Mouse (Mus musculus) spleen, adult 2 months (tissue): ENCODE measurements around the gene Gm49322. TPM values are rescaled to one million over a fixed set of nuclear protein-coding genes. Genes with fewer than 3 reads are reported as not detected.

Experiments
- DNase-seq, 2 experiments: peaks; one replicate each; pipeline versions ENCODE4 v3.0.0 to v3.0.0-alpha.2; 2012 to 2021; ENCODE audit warnings: low spot score in 2 of 2, low read depth in 1 of 2
- H3K27ac ChIP-seq: fragments of 200-500 bp; 2 replicates; pipeline ENCODE4 v1.5.1; 2012; ENCODE audit warnings: low read length, inconsistent platforms; ENCODE audit not compliant: insufficient read depth
- H3K27me3 ChIP-seq: fragments of 200-500 bp; 2 replicates; pipeline ENCODE4 v1.6.1; 2012; ENCODE audit warnings: mild to moderate bottlenecking, moderate library complexity, low read length, inconsistent platforms; ENCODE audit not compliant: control insufficient read depth, insufficient read depth
- H3K36me3 ChIP-seq: fragments of 200-500 bp; 2 replicates; pipeline ENCODE4 v1.6.1; 2012; ENCODE audit warnings: mild to moderate bottlenecking, low read length, inconsistent platforms; ENCODE audit not compliant: control insufficient read depth, insufficient read depth
- H3K4me1 ChIP-seq: fragments of 200-500 bp; 2 replicates; pipeline ENCODE4 v1.6.1; 2011; ENCODE audit warnings: inconsistent platforms; ENCODE audit not compliant: control insufficient read depth, insufficient read depth, insufficient read length
- H3K4me3 ChIP-seq: fragments of 200-500 bp; 2 replicates; pipeline ENCODE4 v1.5.1; 2011; ENCODE audit warnings: mild to moderate bottlenecking, inconsistent platforms; ENCODE audit not compliant: insufficient read depth, insufficient read length; ENCODE audit errors: extremely low read depth
- CTCF ChIP-seq: fragments of 200-500 bp; IDR thresholded peaks from 2 replicates; pipeline ENCODE4 v1.5.1; 2011; ENCODE audit warnings: mild to moderate bottlenecking, inconsistent platforms; ENCODE audit not compliant: insufficient read depth, insufficient read length, insufficient replicate concordance; ENCODE audit errors: extremely low read depth
- POLR2A ChIP-seq: fragments of 200-500 bp; IDR thresholded peaks from 2 replicates; pipeline ENCODE4 v1.6.1; 2011; ENCODE audit warnings: low read depth, low read length, inconsistent platforms
- WGBS: fragments of 180-500 bp; shearing (Covaris S2); methylation state at CpG from one replicate; pipeline ENCODE4 v1.1.7; 2018; 5-methylcytosine and 5-hydroxymethylcytosine counted together
- polyA plus RNA-seq: library from polyadenylated mRNA; depleted of rRNA; stranded (reverse); fragments of >200 nt; gene quantifications from 2 replicates; pipeline ENCODE4 v1.2.3, GENCODE M21; 2012

Gm49322 gene
- polyA plus RNA-seq, 1 experiment, result 3.0 TPM

GRCm38 (mm10) chr10:80606306-80606705 lies 485 bp downstream of the Gm49322 start:
- Histone ChIP-seq H3K4me1 (peaks cover 58% of the 10 kb centered on the region), H3K27ac (peak overlapping the region; percentile 39; the same call in 1 of the 2 replicates), H3K36me3 (peaks cover 17% of the 10 kb centered on the region), H3K4me3 (no peak overlapping the region), H3K27me3 (no peaks in the 10 kb centered on the region)
- WGBS, result 62% methylated on average over 23 of the region's 23 CpGs
- TF ChIP-seq POLR2A, result no peak
- TF ChIP-seq CTCF, result no peak
- peak in 1 of 2 experiments; percentile 33 for DNase-seq

GRCm38 (mm10) chr10:80606737-80607350 lies 1.0 kb downstream of the Gm49322 start:
- Histone ChIP-seq H3K27me3 (no peaks in the 10 kb centered on the region), H3K4me3 (no peak overlapping the region), H3K36me3 (peaks cover 17% of the 10 kb centered on the region), H3K27ac (peak overlapping the region; percentile 39; the same call in 1 of the 2 replicates), H3K4me1 (peaks cover 60% of the 10 kb centered on the region)
- WGBS, result 93% methylated on average over 34 of the region's 34 CpGs
- TF ChIP-seq POLR2A, result no peak
- TF ChIP-seq CTCF, result no peak
- no peak for DNase-seq

- H3K27ac ChIP-seq, result peak overlapping the region; percentile 21
- no peaks in the 10 kb centered on the region for H3K27me3 ChIP-seq
- no peak overlapping the region for H3K4me3 ChIP-seq
- TF ChIP-seq CTCF, result no peak
- 90% methylated on average over 3 of the region's 3 CpGs for WGBS
- DNase-seq, result no peak
- peaks cover 17% of the 10 kb centered on the region for H3K36me3 ChIP-seq
- H3K4me1 ChIP-seq, result peaks cover 63% of the 10 kb centered on the region
These were observed 2.6 kb downstream of the Gm49322 start for GRCm38 (mm10) chr10:80608435-80608834.

GRCm38 (mm10) chr10:80609269-80609924 lies 3.6 kb downstream of the Gm49322 start:
- Histone ChIP-seq H3K4me3 (no peak overlapping the region), H3K27ac (peak overlapping the region; percentile 83), H3K4me1 (peaks cover 60% of the 10 kb centered on the region), H3K36me3 (peaks cover 17% of the 10 kb centered on the region), H3K27me3 (no peaks in the 10 kb centered on the region)
- 91% methylated on average over 10 of the region's 10 CpGs for WGBS
- no peak for DNase-seq
- TF ChIP-seq CTCF, result no peak
- no peak for TF ChIP-seq POLR2A

GRCm38 (mm10) chr10:80610116-80610785 lies 4.4 kb downstream of the Gm49322 start:
- TF ChIP-seq POLR2A (no peak), CTCF (no peak)
- H3K4me3 ChIP-seq, result no peak overlapping the region
- peaks cover 23% of the 10 kb centered on the region for H3K36me3 ChIP-seq
- no peak for DNase-seq
- H3K4me1 ChIP-seq, result peaks cover 53% of the 10 kb centered on the region
- 54% methylated on average over 9 of the region's 9 CpGs for WGBS
- H3K27me3 ChIP-seq, result no peaks in the 10 kb centered on the region
- H3K27ac ChIP-seq, result peak overlapping the region; percentile 83

GRCm38 (mm10) chr10:80611024-80611423 lies 5.2 kb downstream of the Gm49322 start:
- no peak overlapping the region for H3K4me3 ChIP-seq
- WGBS, result 23% methylated on average over 4 of the region's 4 CpGs
- no peaks in the 10 kb centered on the region for H3K27me3 ChIP-seq
- DNase-seq, result peak in 1 of 2 experiments; percentile 69
- TF ChIP-seq CTCF (peak; percentile 73; the same call in 1 of the 2 replicates), POLR2A (no peak)
- H3K4me1 ChIP-seq, result peaks cover 53% of the 10 kb centered on the region
- H3K36me3 ChIP-seq, result peaks cover 28% of the 10 kb centered on the region
- peak overlapping the region; percentile 83 for H3K27ac ChIP-seq

GRCm38 (mm10) chr10:80611905-80612304 lies 6.1 kb downstream of the Gm49322 start:
- no peak for DNase-seq
- peak overlapping the region; percentile 83 for H3K27ac ChIP-seq
- peaks cover 45% of the 10 kb centered on the region for H3K4me1 ChIP-seq
- H3K36me3 ChIP-seq, result peaks cover 21% of the 10 kb centered on the region
- TF ChIP-seq CTCF (no peak), POLR2A (no peak)
- 73% methylated on average over 3 of the region's 3 CpGs for WGBS
- H3K4me3 ChIP-seq, result no peak overlapping the region
- H3K27me3 ChIP-seq, result no peaks in the 10 kb centered on the region
